Mouse (Mus musculus) c-Kit-positive CD71-positive TER-119-negative erythroid progenitor cells, embryonic 14.5 days (primary cell): Measurements from ENCODE around the gene Abi1.
A peak's percentile ranks its signal among the peaks of the same experiment; 100 is the strongest.
"Not testable (repeated sequence)": the region's sequence is repeated elsewhere in the genome, so short reads cannot be mapped to it uniquely, and the experiment has no call there.

Source experiments
- DNase-seq: peaks from one replicate; pipeline ENCODE4 v3.0.0-alpha.2; 2013; ENCODE audit warnings: low read depth

Gene Abi1

DNA sequence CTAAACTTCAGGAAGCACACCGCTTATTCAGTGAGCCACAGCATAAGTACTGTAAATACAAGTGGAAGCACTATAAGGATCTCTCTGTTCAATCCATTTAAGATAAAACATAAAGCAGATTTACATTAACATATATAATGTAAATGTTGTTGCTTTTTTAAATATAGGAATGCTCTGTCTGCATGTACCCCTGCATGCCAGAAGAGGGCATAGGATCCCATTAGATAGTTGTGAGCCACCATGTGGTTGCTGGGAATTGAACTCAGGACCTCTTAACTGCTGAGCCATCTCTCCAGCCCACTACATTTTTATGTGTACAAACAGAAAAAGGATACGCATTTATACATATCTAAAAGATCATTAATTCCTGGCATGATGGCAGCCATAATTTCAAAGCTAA lies 78.4 kb downstream of the Abi1 start:
- DNase-seq: no peak

- DNase-seq: no peak
These were observed 82.6 kb downstream of the Abi1 start for GRCm38 (mm10) chr2:22957415-22957814.

- DNase-seq: no peak
These were observed 84.1 kb downstream of the Abi1 start for GRCm38 (mm10) chr2:22955914-22956313.

DNA sequence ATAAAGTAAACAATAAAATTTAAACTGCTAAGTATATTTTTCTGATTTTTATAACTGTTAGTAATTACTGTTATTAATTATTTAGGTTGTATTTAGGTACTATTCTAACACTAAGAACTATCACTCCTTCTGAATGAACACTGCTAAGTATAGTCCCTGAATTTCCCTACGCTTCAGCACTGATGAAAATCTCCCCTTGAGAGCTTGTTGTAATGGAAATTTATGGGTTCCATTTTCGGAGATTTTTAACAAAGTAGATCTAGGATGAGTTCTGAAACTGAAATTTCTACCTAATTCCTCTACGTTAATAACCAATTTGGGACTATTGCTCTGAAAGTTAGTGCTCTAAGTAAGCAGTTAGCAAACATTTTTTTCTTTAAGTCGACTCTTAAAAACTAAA lies 85.8 kb downstream of the Abi1 start:
- DNase-seq: no peak

GRCm38 (mm10) chr2:22949956-22950355 lies 90.1 kb downstream of the Abi1 start:
- DNase-seq: peak; percentile 41

GRCm38 (mm10) chr2:22933556-22933955 lies 106.5 kb downstream of the Abi1 start:
- DNase-seq: no peak

DNA sequence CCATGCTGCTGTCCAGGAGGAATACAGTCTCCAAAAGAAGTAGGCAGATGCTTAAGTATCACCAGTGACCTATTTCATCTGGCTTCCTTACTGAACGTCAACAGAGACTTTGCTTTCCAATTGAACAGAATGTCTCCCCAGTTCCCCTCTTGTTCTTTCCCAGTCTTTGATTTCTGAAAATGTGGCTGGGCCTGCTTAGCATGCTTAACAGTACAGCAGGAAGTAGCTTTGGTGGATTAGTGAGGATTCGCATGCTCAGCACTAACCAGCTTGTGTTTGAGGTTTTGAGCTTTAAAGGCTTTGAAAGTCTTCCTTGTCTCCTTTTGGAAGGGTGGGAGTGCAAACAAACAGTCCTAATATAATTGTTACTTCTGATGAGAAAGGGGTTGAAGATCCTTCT lies 111.8 kb downstream of the Abi1 start:
- no peak for DNase-seq

DNA sequence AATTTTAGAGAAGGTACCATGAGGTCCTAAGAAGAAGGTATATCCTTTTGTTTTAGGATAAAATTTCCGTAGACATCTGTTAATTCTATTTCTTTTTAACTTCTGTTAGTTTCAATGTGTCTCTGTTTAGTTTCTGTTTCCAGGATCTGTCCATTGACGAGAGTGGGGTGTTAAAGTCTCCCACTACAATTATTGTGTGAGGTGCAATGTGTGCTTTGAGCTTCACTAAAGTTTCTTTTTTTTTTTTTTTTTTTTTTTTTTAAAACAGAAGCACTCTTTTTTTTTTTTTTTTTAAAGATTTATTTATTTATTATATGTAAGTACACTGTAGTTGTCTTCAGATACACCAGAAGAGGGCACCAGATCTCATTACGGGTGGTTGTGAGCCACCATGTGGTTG lies 114.1 kb downstream of the Abi1 start:
- DNase-seq: not testable (repeated sequence)

GRCm38 (mm10) chr2:22918651-22919050 lies 121.4 kb downstream of the Abi1 start:
- DNase-seq: no peak

DNA sequence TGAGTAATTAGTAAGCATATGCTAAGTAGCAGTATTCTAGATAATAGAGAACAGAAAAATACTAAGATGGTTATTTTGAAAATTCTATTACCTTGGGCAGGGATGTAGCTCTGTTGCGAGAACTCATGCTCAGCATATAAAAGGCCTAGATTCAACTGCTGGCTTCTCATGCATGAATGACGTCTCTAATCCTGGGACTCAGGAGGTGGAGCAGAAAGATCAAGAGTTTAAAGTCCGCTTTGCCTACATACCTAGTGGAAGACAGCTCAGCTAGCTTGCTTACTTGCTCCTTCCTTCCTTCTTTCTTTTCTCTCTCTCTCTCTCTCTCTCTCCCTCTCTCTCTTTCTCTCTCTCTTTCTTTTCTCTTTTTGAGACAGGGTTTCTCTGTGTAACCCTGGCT lies 125.6 kb downstream of the Abi1 start:
- no peak for DNase-seq

GRCm38 (mm10) chr2:22903947-22904346 lies 136.1 kb downstream of the Abi1 start:
- no peak for DNase-seq

DNA sequence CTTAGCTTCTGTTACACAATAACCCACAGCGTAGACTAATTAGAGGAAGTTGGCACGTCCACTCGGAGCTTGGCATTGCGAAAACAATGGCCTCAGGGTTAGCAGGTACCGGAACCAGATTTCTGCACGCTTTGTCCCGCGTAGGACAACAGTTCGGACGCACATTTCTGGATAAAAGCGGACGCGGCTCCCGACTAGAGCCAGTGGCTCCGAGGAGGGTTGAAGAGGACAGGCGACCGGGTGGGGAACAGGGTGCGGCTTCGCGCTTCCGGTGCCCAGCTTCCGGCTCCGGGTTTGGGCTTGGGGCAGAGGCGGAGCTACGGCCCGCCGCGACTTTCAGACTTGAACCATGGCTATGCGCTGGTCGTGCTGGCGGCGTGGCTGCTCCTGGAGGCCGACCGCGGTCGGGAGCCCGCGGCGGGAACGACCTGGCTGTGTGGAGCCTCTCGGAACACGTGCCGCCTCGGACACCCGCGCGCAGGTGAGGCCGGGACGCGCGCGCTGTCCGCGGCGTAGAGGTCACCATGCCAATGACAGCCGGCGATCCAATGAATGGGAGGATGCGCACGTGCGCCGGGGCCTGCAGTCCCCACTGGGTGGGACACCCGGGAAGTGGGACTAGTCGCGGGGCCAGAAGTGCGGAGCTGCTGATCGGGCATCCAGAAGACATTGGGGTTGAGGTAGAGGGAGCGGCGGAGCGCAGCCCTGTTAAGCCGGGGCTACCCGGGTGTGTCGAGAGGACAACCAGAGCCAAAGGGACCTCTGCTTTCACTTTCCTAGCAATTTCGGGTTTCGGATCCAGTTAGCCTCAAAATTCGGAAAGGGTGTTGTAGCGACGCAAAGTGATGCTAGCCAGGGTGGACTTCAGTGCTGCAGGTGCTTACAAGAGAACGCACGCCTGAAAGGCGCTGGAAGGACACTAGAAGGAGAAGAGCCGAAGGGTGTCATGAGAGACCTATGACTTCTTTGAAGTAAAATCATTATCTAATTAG lies 144.5 kb downstream of the Abi1 start, which contains the start of gene Pdss1:
Gene Pdss1 (plus strand): TSS at position 241 of the 992 bp plus-strand sequence.
- peak; percentile 88 for DNase-seq

DNA sequence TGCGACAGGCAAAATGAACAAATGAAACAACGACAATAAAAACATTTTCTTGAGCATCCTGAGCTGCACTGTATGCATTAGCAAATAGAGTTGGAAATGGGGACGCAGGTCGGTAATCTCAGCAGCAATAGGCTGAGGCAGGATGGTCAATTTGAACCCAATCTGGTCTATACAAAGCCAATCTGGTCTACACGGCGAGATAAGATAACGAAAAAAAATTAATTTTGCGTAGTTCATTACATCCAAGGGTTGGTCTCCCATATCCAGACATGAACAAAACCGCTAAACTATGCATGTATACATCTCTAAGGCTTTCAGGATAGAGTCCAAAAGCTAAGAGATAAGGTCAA lies 145.1 kb downstream of the Abi1 start:
- DNase-seq: no peak
